Mouse (Mus musculus): ENCODE data around the gene Trim54.
A peak's percentile ranks its signal among the peaks of the same experiment; 100 is the strongest.

The Trim54 gene

DNA sequence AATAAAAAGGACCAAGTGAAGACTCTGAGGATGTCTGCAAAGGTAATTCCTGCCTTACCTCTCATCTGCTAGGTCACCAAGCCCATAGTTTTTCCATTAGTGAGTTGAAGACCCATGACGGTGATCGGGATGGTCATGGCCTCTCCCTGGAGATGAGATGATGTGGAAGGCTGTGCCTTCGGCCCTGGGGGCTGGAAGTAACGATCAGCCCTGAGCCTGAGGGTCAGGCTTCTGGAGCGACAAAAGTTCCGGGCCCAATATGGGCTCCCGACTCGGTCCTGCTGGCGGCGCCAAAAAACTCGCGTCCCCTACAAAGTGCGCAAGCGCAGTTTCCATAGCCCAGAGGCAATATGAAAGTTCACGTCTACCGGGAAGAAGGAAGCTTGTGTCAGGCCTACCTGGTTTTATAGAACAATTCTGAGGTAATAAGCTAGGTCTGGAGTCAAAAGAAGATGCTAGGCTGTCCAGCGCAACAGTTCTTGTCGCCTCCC lies 8.5 kb upstream of the Trim54 start, which contains the start of gene Slc30a3:
Gene Slc30a3 (minus strand): TSS at position 238 of the 491 bp plus-strand sequence.
- no peak for DNase-seq

DNA sequence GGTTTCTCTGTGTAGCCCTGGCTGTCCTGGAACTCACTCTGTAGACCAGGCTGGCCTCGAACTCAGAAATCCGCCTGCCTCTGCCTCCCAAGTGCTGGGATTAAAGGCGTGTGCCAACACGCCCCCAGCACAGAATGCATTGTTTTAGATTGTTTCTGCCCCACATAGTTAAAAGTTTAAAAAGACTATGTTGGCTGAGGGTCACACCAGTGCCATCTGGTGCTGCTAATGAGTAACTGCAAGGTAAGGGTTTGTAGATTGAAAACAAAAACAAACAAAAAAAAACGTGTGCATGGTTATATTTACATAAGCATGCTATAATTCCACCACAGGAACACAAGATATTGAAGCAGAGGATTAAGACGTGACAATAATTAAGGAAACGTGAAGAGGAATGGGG lies 5.7 kb upstream of the Trim54 start:
- DNase-seq = peak; percentile 28

DNA sequence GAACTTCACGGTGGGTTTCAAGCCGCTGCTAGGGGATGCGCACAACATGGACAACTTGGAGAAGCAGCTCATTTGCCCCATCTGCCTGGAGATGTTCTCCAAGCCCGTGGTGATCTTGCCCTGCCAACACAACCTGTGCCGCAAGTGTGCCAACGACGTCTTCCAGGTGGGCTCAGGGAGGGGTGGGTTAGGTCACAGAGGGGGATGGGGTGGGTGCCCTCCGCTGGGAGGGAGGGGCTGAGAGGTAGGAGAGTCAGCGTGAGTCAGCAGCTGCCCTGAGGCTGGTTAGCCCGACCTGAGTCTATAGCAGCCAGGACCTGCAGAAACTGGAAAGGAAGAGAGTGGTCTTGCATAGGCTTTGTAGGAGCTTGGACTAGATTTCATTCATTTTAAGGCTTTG lies 400 bp downstream of the Trim54 start:
- no peak for DNase-seq

DNA sequence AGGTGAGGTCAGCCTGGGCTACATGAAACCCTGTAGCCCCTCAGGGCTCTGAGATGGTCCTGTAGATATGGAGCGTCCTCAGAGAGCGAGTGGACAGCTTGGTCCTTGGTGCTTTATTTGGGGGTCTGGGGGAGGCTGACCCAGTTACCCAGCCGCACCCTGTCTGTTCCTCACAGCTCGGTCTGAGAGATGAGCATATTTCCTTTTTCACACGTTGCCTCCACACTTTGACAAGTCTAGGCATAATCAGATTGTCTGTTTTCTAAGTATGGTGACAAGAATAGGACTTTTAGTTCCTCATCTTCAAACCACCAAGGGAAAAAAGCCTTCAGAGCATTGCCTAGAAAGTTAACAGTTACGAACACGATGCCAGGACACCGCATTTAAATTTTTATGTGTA lies 4.6 kb downstream of the Trim54 start:
- DNase-seq = no peak

DNA sequence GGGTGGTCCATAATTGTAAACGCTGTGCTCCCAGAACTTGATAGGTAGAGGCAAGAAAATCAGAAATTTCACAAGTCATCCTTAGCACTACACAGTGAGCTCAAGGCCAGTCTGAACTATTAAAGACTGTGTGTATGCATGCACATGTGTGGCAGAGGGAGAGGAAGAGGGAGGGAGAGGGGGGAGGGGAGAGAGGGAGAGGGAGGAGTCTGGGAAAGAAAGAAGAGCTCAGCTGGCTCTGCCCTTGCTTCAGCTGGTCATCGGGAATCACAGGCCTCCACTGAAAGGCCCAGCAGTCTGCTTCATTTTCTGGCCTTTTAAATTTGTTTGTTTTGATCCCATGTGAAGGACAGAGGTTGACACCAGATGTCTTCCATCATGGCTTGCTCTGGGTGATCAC lies 7.0 kb downstream of the Trim54 start:
- no peak for DNase-seq

DNA sequence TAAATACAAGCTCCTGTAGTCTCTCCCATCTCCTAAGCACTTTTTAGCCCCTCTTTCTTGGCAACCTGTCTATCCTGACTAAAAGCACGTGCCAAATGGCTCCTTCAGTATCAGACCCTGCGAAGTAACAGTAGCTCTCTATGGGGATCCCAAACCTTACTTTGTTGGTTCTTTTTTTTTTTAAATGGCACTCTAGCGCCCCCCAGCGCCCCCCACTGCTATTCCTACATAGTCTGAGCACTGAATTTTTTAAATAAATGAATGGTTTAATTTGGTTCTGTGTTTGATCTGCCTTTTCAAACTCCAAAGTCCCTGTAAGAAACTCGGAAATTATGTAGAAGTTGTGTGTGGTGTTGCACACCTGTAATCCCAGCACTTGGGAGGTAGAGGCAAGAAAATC lies 9.5 kb downstream of the Trim54 start:
- DNase-seq = no peak

DNA sequence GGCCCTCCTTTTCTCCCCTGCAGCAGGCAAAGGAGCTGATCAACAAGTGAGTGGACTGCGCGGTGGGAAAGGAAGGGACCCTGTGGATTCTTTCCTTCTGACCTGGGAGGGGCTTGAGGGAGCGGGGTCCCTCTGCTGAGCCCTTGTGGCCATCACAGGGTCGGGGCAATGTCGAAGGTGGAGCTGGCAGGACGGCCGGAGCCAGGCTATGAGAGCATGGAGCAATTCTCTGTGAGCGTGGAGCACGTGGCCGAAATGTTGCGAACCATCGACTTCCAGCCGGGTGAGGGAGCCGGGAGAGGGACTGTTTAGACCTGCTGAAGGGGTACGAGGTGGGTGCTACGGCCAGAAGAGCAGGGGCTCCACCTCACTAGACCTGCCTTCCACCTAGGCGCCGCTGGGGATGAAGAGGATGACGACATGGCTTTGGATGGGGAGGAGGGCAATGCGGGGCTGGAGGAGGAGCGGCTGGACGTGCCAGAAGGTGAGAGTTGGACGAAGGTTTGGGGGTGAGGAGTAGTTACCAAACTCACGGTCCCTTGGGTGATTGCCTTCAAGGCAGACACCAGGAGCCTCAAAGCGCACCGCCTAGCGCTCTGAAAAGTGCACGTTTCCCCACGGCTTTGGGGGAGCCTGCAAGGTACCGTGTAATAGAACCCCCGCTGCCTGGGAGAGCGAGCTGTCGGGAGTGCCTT lies 20.4 kb downstream of the Trim54 start:
- no peak for DNase-seq

DNA sequence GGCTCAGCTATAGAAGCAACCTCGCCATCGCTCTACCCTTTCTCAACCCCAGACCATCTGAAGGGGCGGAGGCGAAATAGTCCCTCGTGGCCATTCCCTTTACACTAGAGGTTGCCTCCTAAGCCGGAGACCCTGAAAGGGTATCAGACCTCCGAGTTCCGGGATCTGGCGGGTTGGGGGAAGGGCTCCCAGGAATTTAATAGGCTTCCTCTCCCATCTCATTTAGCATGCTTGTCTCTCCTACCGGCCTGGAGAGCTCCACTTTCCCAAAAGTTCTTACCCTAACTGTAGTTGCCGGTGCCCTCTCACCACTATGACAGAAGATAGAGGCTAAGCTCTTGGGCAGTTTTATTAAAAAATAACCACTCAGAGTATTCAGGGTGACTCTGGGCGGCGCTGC lies 21.1 kb downstream of the Trim54 start:
- no peak for DNase-seq

DNA sequence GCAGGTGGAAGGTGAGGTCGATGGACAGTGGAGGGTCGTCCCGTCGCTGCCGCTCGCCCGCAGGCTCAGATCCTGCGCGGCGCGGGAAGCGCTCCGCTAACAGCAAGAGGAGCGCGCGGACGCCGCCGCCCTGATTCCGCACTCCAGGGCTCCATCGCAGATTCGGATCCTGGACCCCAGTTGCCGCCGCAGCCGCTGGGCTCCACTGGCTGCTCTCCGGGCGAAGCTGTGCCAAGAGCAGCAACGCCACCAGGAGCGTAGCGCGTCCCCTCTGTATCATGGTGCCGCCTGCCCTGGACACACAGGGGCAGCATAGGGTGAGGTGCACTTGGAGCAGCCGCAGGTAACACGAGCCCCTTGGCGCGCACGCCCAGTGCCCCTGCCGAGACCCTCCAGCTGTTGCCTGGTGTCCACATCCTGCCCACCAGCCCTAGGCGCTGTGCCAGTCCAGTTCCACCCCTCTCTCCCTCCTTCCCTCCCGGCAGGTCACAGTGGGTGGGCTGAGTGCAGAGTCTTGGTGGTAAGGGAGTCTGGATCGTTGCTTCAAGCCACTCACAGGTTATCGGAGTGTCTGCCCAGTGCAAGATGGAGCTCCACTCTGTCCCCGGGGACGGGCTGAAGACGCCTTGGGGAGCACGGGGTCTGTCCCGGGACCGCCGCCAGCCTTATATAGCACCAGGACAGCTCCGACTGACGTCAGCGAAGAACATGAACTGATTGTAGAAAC lies 21.9 kb downstream of the Trim54 start, which contains the start of gene Ucn:
Gene Ucn (minus strand): TSS at position 589 of the 727 bp plus-strand sequence.
- peak; percentile 32 for DNase-seq

DNA sequence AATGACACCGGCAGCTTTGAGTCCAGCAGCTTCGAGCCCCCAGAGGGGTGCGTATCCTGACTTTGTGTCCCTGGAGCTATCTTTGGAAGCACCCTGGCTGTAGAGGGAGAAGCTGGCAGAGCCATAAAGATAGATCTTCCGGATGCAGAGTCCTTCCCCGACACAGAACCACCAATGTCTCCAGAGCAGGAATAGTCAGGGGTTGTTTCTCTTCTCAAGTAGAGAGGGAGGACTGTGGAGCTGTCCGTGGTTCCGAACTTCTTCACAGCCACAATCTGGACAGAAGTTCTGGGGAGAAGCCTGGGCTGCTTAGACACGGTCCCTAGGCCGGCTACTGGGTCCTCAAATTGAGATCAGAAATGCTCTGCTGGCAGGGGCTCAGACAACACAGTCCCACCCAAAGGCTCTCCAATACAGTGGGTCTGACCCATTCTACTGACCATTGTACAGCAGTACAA lies 22.5 kb downstream of the Trim54 start:
- peak; percentile 71 for DNase-seq

DNA sequence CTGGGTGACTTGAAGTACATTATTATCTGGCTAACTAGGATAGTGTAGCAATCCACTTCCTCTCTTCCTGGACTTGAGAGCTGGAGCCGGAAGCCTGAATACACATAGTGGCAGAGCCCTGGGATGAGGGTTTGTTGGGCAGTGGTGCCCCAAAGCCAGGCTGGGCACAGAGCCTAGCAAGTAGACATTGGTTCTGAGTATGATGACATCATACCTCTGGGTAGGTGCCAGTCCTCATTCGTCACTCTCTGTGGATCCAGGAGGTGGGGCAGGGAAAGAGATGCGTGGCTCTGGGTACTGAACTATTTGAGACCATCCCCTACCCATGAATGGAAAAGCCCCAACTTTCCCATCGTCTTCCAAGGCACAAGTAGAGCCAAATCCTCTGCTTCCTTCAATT lies 33.3 kb downstream of the Trim54 start:
- no peak for DNase-seq

DNA sequence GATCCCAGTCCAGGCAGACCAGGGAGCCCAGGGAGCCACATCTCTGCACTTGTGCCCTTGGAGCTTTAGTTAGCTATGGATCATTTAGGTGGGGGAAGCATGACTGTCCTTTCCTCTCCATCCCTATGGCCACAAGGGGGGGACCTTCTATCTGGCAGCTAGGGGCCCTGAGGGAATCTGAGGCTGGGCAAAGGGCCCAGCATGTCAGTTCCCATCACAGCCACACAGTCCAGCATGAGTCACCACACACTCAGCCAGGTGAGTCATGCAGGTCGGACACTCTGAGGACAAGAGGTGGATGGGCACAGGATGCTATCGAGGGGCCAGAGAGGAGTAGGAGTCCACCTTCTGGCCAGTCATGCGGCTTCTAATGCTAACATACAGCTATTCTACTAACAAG lies 35.2 kb downstream of the Trim54 start:
- peak; percentile 25 for DNase-seq

DNA sequence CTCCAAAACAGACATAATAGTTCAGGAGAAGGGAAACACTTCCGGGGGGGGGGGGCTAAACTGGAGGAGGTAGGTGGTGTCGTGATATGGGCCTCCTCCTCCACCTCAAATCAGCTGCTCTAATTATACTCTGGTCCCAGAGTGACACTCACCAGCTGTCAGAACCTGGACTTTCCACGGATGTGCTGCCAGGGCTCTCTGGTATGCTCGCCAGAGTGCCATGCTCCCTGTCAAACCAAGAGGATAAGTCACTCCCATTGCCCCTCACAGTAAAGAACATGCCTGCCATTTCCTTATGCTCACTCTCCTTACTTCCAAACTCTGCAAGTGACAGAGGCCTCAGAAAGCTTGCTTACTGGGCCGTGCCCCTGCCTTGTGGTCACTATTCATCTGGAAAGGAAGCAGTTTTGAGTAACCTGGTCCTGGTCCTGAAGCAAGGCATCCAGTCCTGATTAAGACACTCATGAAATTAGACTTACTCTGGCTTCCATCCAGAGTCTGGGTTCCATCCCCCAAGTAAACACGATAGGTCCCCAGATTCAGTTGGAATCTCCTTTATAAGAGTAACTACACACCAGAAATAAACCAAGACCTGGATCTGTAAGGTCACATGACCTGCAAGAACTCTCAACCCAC lies 37.1 kb downstream of the Trim54 start:
- DNase-seq = peak; percentile 30

DNA sequence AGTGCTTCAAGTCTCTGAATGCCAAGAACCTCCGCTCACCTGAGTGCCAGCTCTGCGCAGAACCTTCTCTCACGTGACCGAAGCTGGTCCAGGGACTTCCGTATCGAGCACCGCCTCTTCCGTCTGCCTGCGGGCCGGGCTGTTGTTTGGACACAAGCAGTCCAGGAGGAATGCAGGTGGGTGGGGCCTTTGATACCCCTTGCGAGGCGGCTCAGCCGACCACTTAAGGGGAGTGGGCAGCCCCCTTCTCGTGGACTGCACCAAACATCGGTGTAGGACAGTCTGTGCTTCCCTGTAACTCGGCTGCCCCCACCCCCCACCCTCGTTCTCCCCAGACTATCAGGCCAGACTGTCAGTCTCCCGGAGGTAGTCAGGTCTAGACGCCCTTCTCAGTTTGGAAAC lies 37.6 kb downstream of the Trim54 start, which contains the start of gene Mpv17:
Gene Mpv17 (minus strand): TSS at position 100 of the 402 bp plus-strand sequence.
- peak; percentile 91 for DNase-seq

DNA sequence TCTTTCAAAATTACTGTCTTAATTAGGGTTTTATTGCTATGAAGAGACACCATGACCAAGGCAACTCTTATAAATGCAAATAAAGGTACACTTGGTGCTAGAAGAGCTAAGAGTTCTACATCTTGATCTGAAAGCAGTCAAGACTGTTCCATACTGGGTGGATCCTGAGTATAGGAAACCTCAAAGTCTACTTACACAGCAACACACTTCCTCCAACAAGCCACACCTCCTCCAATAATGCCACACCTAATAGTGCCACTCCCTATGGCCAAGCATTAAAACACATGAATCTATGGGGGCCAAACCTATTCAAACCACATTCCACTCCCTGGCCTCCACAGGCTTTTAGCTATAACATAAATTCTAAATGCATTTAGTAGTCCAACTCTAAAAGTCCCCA lies 46.0 kb downstream of the Trim54 start:
- DNase-seq = no peak

DNA sequence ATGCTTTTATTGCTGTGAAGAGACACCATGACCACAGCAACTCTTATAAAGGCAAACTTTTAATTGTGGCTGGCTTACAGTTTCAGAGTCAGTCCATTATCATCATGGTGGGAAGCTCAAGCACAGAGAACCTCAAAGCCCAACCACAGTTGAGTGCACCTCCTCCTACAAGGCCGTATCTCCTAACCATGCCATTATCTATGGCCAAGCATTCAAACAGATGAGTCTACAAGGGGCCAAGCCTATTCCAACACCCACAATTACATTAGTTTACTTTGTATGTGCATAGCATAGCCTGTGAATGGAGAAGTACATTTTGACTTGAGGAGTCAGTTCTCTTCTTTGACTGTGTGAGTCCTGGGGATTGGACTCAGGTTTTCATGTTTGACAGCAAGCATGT lies 48.4 kb downstream of the Trim54 start:
- no peak for DNase-seq

DNA sequence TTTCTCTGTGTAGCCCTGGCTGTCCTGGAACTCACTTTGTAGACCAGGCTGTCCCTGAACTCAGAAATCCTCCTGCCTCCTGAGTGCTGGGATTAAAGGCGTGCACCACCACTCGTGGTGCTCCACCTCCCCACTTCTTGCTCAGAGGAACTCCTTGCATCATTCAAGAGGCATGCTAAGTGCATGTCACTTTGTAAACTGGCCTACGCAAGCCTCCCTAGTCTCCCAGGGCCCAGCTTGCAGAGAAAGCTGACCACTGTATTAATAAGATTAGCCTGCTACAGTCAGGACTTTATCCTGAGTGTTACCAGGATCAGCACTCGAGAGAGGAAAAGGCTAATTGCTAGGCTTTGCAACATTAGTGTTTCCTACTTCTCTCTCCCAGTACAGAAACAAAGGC lies 52.1 kb downstream of the Trim54 start:
- DNase-seq = no peak

DNA sequence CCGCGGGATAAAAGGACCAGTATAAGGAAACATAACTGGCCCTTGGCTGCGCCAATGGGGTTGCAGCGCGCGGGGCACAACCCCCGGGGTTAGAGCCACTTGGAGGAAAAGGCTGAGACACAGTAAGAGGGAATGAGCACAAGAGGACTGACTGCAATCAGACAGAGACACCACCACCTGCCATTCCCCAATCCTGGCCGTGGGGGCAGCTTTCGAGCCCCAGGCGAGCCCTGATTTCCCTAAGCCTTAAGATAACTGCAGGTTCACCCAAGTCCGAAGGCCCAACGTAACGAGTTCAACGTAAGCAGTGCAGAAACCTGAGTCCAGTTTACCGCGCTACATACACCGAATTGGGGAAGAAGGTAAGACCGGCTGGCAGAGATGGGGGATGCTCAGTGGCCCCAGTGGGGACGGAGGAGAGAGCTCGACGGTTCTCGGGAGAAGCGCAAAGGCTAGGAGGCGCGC lies 62.8 kb downstream of the Trim54 start:
- peak; percentile 35 for DNase-seq

DNA sequence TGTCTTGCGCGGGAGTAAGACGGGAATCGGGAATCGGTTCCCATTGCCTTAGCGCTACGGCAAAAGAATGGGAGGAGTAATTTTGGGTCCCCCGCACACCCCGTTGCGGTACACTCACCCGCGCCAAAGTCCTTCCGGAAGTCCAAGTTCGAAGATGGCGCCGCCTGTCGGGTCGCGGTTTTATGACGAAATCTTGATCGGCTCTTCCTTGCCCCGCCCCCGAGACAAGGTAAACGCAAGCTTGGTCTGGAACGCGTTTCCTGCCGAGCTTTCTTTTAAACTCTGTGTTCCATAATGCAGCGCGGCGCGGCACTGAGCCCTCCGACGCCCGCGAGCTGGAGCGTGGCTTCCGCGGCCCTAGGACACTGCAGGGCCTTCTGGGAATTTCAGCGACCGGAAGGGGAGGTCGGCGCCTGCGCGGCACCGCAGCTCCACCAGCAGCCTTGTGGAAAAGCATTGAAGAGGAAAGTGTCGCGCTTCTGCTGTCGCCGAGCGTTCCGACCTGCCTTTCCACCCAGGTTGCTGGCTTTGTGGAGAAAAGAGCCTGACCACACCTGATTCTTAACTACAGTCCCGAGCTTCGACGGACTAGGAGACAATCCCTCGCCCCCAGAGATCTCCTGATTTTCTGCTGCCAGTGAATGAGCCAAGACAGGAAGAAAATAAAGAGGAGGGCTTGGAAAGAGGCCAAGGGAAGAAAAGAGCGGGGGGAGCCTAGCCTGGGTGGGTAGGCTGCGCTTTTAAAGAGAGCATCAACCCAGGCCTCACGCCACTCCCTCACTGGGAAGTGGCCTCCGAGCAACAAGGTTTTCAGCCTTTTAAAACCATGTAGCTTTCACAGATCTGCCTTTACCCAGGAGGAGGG lies 63.5 kb downstream of the Trim54 start, which contains the start of the genes Gm29609 and Gtf3c2:
Gene Gm29609 (minus strand): TSS at position 146 of the 865 bp plus-strand sequence.
Gene Gtf3c2 (minus strand): TSS at position 379 of the 865 bp plus-strand sequence.
- DNase-seq = peak; percentile 96

DNA sequence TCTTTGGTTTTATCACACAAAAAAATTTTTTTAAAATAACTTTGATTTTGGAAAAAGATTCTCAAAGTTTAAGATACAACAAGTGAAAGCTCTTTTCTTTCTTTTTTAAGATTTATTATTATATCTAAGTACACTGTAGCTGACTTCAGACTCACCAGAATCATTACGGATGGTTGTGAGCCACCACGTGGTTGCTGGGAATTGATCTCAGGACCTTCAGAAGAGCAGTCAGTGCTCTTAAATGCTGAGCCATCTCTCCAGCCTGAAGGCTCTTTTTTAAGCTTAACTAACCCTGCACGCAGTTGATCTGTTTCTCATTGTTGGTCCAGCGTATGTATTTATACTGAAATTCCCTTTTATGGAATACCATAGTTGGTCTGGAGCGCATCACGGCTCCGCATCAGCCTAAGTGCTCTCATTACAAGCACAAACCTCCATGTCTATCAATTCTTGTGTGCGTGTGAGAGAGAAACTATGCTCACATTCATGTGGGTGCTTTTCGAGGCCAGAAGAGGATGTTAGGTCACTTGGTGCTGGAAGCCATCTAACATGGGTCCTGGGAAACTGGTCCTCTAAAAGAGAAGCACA lies 64.8 kb downstream of the Trim54 start:
- no peak for DNase-seq

DNA sequence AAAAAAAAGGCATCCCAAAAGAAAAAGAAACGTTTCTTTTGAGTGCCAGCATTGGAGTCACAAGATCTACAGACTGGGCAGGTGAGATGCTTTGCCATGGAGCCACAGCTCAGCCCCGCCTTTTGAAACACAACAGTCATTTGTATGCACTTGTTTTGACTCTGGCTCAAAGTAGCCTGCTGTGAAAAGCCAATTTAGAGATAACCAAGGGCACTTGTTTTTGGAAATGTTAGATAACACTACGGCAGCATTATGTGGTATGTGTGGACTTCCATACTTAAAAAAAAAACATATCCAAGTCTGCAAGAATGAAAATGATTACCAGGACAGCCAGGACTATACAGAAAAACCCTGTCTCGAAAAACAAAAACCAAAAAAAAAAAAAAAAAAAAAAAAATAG lies 67.2 kb downstream of the Trim54 start:
- no peak for DNase-seq
